Mouse (Mus musculus) thymus, adult 18-20 months (tissue): ENCODE results near the gene Tubb1.

Source experiments
- DNase-seq, 2 experiments: peaks; one replicate each; pipeline ENCODE4 v3.0.0; 2022; ENCODE audit warnings: mixed read lengths in 2 of 2

Gene Tubb1

GRCm38 (mm10) chr2:174450353-174450752, at the start of gene Tubb1:
Gene Tubb1, plus strand, starts transcription at chr2:174450695.
- no peak for DNase-seq

DNA sequence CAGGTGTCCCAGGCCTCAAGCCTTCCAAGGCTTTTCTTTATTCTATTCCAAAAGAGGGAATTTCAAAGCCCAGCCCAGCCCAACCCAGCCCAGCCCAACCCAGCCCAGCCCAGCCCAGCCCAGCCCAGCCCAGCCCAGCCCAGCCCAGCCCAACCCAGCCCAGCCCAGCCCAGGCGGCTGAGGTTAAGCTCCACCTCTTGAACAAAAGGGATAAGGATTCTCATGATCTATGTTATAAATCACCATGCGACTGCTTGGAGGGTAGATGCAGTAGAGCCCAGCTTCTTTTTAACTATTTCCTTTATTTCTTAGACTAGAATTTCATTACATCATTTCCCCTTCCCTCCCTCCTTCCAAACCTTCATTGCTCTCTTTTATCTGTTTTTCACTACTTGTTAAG, 40.3 kb upstream of the Tubb1 start:
- no peak for DNase-seq

DNA sequence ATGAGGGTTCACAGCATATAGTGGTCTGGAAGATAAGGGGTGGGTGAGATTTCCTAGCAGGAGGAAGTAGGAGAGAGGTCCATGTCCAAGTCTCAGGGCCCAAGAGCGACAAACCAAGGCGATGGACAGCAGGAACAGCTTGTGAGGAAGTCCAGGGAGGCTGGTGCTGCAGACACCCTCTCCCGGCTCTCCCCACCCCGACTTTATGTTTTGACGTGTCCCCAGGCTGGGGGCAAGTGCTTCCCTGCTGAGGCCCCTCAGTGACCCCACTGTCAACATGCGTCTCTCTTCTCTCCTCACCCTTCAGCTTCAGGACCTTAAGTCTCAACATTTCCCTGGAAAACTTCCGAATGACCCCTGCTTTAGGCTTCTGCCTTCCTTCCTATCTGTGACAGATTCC, 37.4 kb upstream of the Tubb1 start:
- no peak for DNase-seq

GRCm38 (mm10) chr2:174415001-174415730, 35.3 kb upstream of the Tubb1 start:
- no peak for DNase-seq

- peak; percentile 87 to 90 for DNase-seq
Measured at GRCm38 (mm10) chr2:174415731-174416310, 34.7 kb upstream of the Tubb1 start, which contains the start of gene Nelfcd. Gene Nelfcd, plus strand, starts transcription at chr2:174415804.

- no peak for DNase-seq
Measured at GRCm38 (mm10) chr2:174421107-174421506, 29.4 kb upstream of the Tubb1 start.

- DNase-seq: no peak
Measured at GRCm38 (mm10) chr2:174424301-174425085, 26.0 kb upstream of the Tubb1 start.

DNA sequence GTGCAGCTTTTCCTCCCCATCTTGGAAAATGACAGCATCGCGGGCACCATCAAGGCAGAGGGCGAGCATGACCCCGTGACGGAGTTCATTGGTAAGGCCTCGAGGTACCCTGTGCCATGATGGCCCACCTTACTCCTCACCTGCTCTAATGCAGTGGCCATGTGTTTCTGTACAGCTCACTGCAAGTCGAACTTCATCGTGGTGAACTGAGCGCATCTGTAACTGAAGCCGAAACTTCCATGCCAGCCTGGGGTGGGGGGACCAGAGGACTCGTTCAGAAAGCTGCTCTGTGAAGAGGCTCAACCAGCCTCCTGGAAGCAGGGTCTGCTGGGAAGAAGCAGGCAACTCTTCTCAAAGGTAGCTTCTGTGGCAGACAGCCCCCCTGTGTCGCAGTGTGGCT, 23.6 kb upstream of the Tubb1 start:
- no peak for DNase-seq

- DNase-seq: no peak
Measured at GRCm38 (mm10) chr2:174428076-174428835, 22.2 kb upstream of the Tubb1 start.

GRCm38 (mm10) chr2:174428996-174429591, 21.4 kb upstream of the Tubb1 start:
- DNase-seq: no peak

DNA sequence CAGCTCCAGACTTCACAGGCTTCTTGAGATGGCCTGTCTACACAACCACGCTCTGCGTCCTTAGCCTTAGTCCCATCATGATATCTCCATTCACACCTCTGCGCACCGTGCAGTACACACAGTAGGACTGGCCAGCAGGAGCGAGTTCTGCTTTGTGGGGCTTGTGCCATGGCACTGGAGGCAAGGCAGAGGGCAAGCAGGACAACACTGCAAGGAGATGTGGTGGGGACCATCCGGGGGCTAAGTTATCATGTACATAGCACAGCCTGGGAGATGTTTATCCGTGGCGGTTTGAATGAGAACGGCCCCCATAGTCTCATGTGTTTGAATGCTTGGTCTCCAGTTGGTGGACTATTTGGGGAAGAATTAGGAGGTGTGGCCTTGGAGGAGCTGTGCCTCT, 15.6 kb upstream of the Tubb1 start:
- no peak for DNase-seq

DNA sequence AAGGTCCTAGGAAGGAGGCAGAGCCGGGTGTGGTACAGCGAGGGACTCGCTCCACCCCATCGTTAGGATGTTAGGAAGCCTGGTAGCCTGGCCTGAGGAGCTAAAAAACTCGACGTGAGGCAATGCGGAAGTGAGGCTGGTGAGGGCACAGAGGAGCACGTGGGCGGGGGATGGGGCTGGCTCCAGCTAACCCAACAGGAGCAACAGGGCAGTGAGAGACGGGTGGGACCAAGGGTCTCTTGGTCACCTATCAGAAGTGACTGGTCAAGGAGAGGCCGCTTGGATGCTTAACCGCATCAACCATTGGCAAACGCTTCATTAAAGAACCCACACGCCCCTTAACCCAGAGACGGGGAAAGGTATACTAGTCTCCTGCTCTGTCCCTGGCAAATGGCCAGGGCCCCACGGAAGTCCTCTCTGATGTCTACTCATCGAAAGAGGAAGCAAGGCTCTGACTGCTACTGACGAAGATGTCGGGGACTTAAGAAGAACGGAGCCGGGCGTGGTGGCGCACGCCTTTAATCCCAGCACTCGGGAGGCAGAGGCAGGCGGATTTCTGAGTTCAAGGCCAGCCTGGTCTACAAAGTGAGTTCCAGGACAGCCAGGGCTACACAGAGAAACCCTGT, 14.3 kb upstream of the Tubb1 start:
- DNase-seq: no peak

DNA sequence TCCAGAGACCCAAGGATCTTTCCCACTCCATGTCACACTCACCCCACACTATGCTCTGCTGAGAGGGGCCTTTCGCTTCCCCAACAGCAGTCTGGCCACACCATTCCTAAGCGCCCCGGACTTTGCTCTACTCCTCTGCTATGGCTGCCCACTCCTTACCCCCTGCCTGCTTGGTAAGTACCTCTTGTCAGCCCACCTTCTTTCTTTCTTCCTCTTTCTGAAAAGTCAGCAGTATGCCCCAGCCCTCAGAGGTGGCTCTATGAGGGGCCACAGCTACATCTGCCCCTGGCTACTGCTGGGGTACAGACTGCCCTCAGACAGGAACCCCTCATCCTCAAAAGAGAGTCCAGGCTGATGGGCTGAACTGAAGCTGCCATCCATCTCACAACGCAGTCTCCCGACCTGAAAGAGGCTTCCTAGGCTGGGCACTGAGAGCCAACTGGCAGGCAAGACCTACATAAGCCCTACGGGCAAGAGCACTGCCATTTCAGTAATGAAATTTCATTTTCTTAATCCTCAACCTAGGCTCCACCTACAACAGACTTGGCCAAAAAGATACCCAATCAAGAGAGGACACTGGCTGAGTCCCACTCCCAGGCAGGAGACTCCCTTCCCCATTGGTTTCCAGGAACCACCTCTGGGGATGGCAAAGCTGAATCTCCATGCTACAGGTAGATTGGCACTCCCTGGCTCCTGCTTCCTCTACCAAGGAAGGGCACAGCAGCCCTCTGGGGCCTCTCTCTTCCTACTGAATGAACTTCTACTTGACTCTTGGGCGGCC, 13.4 kb upstream of the Tubb1 start:
- DNase-seq: no peak

DNA sequence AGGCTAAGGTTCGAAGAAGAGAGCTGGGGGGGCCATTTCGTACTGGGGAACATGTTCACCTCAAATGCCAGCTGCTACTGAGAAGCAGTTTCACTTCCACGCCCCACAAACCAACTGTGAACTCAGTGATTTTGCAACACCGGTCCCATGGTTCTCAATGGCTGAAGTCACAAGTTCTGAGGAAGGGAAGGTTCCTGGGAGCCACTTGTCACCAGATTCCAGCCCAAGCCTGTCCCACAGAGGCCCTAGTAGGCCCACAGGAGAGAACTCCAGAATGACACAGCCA, 12.9 kb upstream of the Tubb1 start:
- DNase-seq: no peak

- DNase-seq: no peak
Measured at GRCm38 (mm10) chr2:174438181-174438580, 12.3 kb upstream of the Tubb1 start.

- DNase-seq: peak; percentile 49 to 53
Measured at GRCm38 (mm10) chr2:174438737-174439449, 11.6 kb upstream of the Tubb1 start, which contains the start of gene Ctsz. Gene Ctsz, minus strand, starts transcription at chr2:174439039.

DNA sequence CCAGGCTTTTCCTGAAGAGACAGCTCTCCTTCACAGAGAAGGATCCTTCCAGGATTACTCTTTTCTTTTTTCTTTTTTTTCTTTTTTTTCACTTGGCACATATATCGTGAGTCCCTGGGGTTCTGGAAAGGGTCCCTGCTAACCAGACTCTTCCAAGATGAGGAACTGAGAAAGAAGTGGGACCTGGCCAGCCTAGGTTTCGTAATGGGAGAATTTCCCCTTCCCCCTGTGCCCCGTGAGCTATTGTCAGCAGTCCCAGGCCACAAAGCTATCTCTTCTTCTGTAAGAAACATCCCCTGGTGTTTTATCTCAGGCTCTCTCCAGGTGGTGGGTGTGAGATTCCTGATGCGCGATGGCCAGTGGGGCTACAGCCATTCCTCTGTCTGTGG, 11.1 kb upstream of the Tubb1 start:
- no peak for DNase-seq

GRCm38 (mm10) chr2:174439961-174440360, 10.5 kb upstream of the Tubb1 start:
- no peak for DNase-seq

- DNase-seq: no peak
Measured at GRCm38 (mm10) chr2:174441898-174442297, 8.6 kb upstream of the Tubb1 start.

DNA sequence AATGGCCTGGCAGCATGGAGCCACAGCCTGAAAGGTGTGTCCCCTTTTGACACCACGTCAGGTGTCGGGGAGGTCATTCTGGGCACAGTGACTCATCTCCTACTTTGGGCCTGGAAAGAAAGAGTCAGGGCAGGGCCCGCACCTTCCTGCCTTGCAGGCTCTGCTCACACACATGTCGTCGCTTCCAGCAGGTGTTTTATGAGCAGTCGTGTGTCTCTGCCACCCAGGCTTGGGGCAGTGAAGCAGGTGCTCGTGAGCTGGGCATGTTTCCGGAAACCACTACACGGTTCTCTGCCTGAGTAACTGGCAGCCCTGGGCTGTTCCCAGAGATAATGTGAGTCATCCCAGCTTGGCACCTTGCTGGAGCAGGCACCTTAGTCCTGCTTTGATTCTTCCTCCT, 8.0 kb upstream of the Tubb1 start:
- no peak for DNase-seq

- no peak for DNase-seq
Measured at GRCm38 (mm10) chr2:174443046-174443445, 7.4 kb upstream of the Tubb1 start.
